23 mouse cellular contexts compared by ENCODE assay signal in genomic region chr6:100787726-100788125, GRCm38 (mm10). TPM values are rescaled to one million over a fixed set of nuclear protein-coding genes. Genes with fewer than 3 reads are reported as not detected.
DNase-seq lines count a peak whose midpoint lies in the region; ATAC-seq lines count a peak whose summit lies in the region.
"Had no signal": no experiment of that assay in that cellular context is flagged by ENCODE, and none has a peak within 500 bp of the region (broad histone marks: within the 10 kb centered on the region; RNA-seq: fewer than 3 reads in every experiment).

No protein-coding gene starts in this region.

- peaks cover 9% of the 10 kb centered on the region; the same call in 1 of the 2 replicates for H3K9me3 ChIP-seq in hindbrain, embryonic 10.5 days
- 0 out of 2 replicates have a peak, but pooled peaks cover 12% of the 10 kb centered on the region for H3K9me3 ChIP-seq in hindbrain, embryonic 13.5 days
- H3K9me3 ChIP-seq: embryonic facial prominence, embryonic 12.5 days; forebrain, embryonic 15.5 days had no signal

- peak; percentile 81 for DNase-seq in heart, adult 11 months
- no peak for DNase-seq in heart, postnatal 4 days
- no peak for DNase-seq in hindbrain, embryonic 10.5 days (ENCODE audit: low spot score)
- no peak for DNase-seq in urinary bladder, postnatal 25 days (ENCODE audit: low spot score)
- DNase-seq: adrenal gland, adult 2 months; adrenal gland, postnatal 10 days; adrenal gland, postnatal 25 days; B cell, adult 2 months; cerebellum, adult 11-12 months; cerebellum, adult 2 months; cerebellum, adult 9-10 months; cerebellum, postnatal 10 days; cerebellum, postnatal 25 days had no signal

- 0 out of 2 replicates have a peak, but pooled peaks cover 4% of the 10 kb centered on the region for H3K36me3 ChIP-seq in hindbrain, embryonic 10.5 days
- no peaks in the 10 kb centered on the region for H3K36me3 ChIP-seq in hindbrain, embryonic 13.5 days
- H3K36me3 ChIP-seq: forebrain, embryonic 15.5 days; G1E had no signal

- H3K4me2 ChIP-seq in hindbrain, embryonic 13.5 days = no peak overlapping the region
- H3K4me2 ChIP-seq: embryonic facial prominence, embryonic 12.5 days; forebrain, embryonic 13.5 days; forebrain, embryonic 15.5 days had no signal

- H3K4me1 ChIP-seq in hindbrain, embryonic 10.5 days (replicated peaks) = no peaks in the 10 kb centered on the region
- H3K4me1 ChIP-seq in hindbrain, embryonic 13.5 days (replicated peaks) = no peaks in the 10 kb centered on the region
- H3K4me1 ChIP-seq: embryonic facial prominence, embryonic 10.5 days; forebrain, embryonic 13.5 days; forebrain, embryonic 15.5 days had no signal

- 81% methylated on average over 1 of the region's 1 CpGs for WGBS in hindbrain, embryonic 10.5 days
- WGBS in hindbrain, embryonic 13.5 days = 79% methylated on average over 1 of the region's 1 CpGs

- ATAC-seq in hindbrain, embryonic 13.5 days (ENCODE audit: low FRiP score) = no peak
- ATAC-seq: activated CD4-positive, CD25-positive, alpha-beta regulatory T cell, adult 4 months; CD4-positive, CD25-positive, alpha-beta regulatory T cell, adult 4 months; forebrain, embryonic 13.5 days; forebrain, embryonic 15.5 days; Patski had no signal

- no peak overlapping the region for H3K9ac ChIP-seq in hindbrain, embryonic 13.5 days
- H3K9ac ChIP-seq: embryonic facial prominence, embryonic 12.5 days; forebrain, embryonic 13.5 days; forebrain, embryonic 15.5 days had no signal

- H3K27ac ChIP-seq in hindbrain, embryonic 10.5 days = 0 out of 2 replicates have a peak overlapping the region, but pooled peaks have one; percentile 8
- H3K27ac ChIP-seq in hindbrain, embryonic 13.5 days = no peak overlapping the region
- H3K27ac ChIP-seq: embryonic facial prominence, embryonic 10.5 days; embryonic facial prominence, embryonic 12.5 days; forebrain, embryonic 13.5 days; forebrain, embryonic 15.5 days had no signal

- no peak overlapping the region for H3K4me3 ChIP-seq in hindbrain, embryonic 10.5 days
- H3K4me3 ChIP-seq in hindbrain, embryonic 13.5 days = no peak overlapping the region
- H3K4me3 ChIP-seq: embryonic facial prominence, embryonic 10.5 days; embryonic facial prominence, embryonic 12.5 days; forebrain, embryonic 13.5 days; forebrain, embryonic 15.5 days had no signal

- no peaks in the 10 kb centered on the region for H3K27me3 ChIP-seq in hindbrain, embryonic 10.5 days (ENCODE audit: insufficient read depth, poor library complexity, severe bottlenecking)
- H3K27me3 ChIP-seq in hindbrain, embryonic 13.5 days = no peaks in the 10 kb centered on the region
- H3K27me3 ChIP-seq: CH12.LX; embryonic facial prominence, embryonic 12.5 days; forebrain, embryonic 13.5 days; forebrain, embryonic 15.5 days; Patski had no signal

RNA-seq across cellular contexts. Expression of gene Ppp4r2, which starts 45.7 kb away (rescaled TPM):
- 10 to 100 TPM; 64.9 to 66.8 TPM for total RNA-seq in heart, postnatal 4 days (2021)
- 17.3 and 26.5 TPM in 2 replicates for polyA plus RNA-seq in hindbrain, embryonic 10.5 days (2016; fragmentation: Nextera tagmentation; extraction: Ambion mirVana)
- polyA plus RNA-seq in hindbrain, embryonic 13.5 days (2015; fragmentation: Nextera tagmentation; extraction: Ambion mirVana) = 20.5 and 20.9 TPM in 2 replicates
